Mouse (Mus musculus) c-Kit-positive CD71-negative TER-119-negative erythroid progenitor cells, embryonic 14.5 days (primary cell): ENCODE data around the gene Slc9a8.

Experiments used
- DNase-seq: peaks from one replicate; pipeline ENCODE4 v3.0.0-alpha.2; 2013; ENCODE audit warnings: low read depth

Slc9a8 gene

GRCm38 (mm10) chr2:167449331-167450275 lies 28.1 kb downstream of the Slc9a8 start:
- DNase-seq = no peak

DNA sequence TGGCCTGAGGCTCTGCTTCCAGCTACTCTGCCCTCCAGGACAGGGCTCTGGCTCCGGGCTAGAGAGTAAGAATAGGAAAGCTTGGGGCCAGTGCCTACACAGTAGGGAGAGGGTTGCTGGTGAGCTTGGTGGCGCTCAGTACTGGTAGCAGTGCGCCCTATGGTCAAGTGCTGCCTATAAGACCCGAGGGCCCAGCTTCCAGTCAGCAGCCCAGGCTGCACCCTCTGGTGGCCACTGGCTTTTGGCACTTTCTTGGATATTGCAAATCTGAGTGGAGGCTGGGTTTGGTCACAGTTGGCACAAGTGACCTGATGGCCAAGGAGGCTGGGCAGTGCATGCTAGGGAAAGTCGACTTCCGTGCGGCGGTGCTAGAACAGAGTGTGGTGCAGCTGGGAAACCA lies 29.1 kb downstream of the Slc9a8 start:
- no peak for DNase-seq

- DNase-seq = no peak
Measured at GRCm38 (mm10) chr2:167453814-167454213, 32.3 kb downstream of the Slc9a8 start.

GRCm38 (mm10) chr2:167456361-167457020 lies 35.0 kb downstream of the Slc9a8 start:
- no peak for DNase-seq

DNA sequence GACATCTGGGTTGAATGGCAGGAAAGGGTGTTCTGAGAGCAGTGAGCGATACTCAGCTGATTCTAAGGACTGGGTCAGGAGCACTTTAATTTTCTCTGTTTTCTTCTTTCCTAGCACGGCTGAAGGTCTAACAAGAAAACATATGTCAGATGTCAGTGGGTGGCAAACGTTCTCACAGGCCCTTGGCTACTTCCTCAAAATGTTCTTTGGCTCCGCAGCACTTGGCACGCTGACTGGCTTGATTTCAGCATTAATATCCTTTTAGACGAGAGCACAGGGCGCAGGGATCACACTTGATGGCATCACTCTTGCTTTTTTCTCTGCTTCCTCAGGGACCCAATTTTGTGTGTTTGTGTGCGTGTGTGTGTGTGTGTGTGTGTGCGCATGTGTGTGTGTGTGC lies 35.7 kb downstream of the Slc9a8 start:
- no peak for DNase-seq

- DNase-seq = no peak
Measured at GRCm38 (mm10) chr2:167458548-167458947, 37.0 kb downstream of the Slc9a8 start.

- DNase-seq = no peak
Measured at GRCm38 (mm10) chr2:167459071-167459865, 37.8 kb downstream of the Slc9a8 start.

DNA sequence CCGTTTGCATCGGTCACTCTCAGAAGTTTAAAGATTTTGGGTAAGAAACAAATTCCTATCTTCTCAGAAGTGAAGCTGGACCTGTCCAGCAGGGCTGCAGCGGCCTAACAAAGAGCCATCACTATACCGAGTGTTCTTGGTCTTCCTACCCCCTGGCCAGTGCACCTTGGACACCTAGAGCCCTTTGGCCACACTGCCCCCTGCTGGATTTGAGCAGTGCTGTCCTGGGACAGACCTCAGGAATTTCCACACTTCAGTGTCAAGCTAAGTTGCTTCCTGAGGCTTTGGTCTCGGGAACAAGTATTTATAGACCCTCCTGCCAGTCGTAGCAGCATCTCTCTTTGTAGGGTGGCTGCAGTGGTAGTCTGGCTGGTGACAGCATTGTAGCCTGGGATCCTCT lies 41.4 kb downstream of the Slc9a8 start:
- DNase-seq = peak; percentile 45

GRCm38 (mm10) chr2:167463802-167464201 lies 42.3 kb downstream of the Slc9a8 start:
- DNase-seq = no peak

- DNase-seq = no peak
Measured at GRCm38 (mm10) chr2:167465951-167466350, 44.4 kb downstream of the Slc9a8 start.

- no peak for DNase-seq
Measured at GRCm38 (mm10) chr2:167467214-167467613, 45.7 kb downstream of the Slc9a8 start.

DNA sequence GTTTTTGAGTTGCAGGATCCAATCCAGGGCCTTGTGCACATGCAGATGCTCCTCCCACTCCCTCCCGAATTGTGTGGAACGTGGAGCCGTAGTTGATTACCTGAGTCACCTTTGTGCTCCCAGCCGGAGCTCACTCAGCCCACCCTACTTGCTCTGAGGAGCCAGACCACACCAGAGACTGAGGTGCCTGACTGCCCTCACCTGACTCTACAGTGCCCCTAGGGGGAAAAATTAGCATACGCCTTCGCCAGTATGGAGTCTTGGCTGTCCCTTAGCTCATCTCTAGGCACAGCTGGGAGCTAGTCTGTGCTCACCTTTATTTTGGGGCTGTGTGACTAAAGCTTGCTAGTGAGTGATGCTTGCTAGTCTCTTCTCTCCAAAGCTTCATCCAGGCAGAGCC lies 46.9 kb downstream of the Slc9a8 start:
- DNase-seq = no peak

- DNase-seq = no peak
Measured at GRCm38 (mm10) chr2:167470611-167471010, 49.1 kb downstream of the Slc9a8 start.

GRCm38 (mm10) chr2:167471585-167471984 lies 50.1 kb downstream of the Slc9a8 start:
- DNase-seq = no peak

DNA sequence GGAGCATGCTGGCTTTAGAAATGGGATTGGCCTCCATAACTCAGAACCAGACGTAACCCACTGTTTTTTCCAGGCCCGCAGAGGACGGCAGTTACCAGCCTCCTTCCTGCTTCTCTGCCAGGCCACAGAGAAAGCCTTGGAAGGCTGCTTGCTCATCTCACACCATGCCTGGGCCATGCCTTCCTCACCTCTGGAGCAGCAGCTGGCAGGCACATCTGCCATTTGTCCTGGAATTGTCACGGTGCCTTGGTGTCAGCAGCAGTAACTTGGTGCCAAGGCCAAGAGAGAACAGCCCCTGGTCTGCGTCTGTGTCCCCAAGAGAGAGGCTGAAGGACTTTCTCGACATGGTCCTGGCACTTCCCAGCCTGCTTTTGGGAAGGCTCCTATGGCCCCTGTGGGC lies 52.7 kb downstream of the Slc9a8 start:
- DNase-seq = no peak

DNA sequence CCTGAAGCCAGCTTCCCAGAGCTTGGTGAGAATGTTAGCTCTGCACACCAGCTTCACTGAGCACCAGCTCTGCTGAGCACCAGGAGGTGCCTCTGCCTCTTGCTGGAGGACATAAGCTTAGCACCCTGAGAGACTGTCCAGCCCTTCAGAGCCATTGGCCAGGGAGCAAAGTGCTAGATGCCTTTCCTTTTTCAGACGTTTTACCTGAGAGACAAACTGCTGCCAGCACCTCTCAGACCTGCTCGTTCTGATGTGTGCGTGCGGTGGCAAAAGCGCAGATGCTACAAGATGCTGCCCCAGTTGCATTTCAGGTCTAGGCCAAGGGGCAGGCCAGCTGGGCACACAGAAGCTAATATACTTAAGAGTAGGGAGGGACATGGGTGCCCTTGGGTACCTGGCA lies 54.1 kb downstream of the Slc9a8 start:
- no peak for DNase-seq

- DNase-seq = no peak
Measured at GRCm38 (mm10) chr2:167476200-167476688, 54.7 kb downstream of the Slc9a8 start.

- DNase-seq = no peak
Measured at GRCm38 (mm10) chr2:167476762-167477161, 55.2 kb downstream of the Slc9a8 start.

DNA sequence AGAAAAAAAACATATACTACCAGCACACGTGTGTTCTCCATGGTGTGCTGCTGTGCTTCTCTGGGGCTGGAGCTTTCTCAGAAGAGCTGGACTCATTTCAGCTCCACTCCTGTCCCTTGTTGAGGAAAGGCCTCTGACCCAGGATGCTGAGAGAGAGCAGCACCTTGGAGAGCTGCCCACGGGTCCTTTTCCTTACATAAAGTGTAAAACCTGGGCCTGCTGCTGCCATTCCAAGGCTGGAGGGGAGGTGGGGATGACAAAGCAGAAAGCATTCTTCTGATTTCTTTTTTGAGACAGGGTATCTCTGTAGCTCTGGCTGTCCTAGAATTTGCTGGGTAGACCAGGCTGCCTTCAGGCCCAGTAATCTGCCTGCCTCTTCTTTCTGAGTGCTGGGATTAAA lies 56.6 kb downstream of the Slc9a8 start:
- DNase-seq = no peak

- no peak for DNase-seq
Measured at GRCm38 (mm10) chr2:167479501-167479900, 58.0 kb downstream of the Slc9a8 start.

DNA sequence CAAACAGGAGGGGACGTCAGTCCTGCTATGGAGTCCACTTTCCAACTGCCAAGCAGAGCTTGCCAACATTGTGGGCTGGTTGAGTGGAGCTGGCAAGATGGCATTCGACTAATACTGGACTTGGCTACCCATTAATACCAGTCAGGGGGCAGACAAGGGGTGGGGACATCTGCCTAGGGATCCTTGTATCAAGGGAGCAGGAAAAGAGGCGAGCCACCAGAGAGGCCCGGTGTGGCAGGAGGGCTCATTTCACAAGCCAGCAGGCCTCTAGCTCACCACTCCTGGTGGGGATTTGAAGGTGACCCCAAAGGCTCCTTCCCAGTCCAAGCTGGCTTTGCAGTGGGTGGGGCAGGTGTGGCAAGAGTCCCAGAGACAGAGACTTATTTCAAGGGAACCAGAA lies 61.2 kb downstream of the Slc9a8 start:
- DNase-seq = no peak

- DNase-seq = no peak
Measured at GRCm38 (mm10) chr2:167483081-167483826, 61.7 kb downstream of the Slc9a8 start.
